Mouse (Mus musculus) mouse embryonic stem cell (cell line): Measurements from ENCODE around the gene Astn2.

ENCODE experiments used
- in situ Hi-C, 2 experiments: fragments of 300-500 bp; cut with MboI; formaldehyde crosslinking; loops; 1 replicate in 1 of 2; 3 replicates in 1 of 2; pipeline ENCODE4 v1.14.3; 2019 to 2020; ENCODE audit warnings: low sequenced_read_pairs in 2 of 2, low pct_unique_long_range_greater_than_20kb in 1 of 2, mixed read lengths in 1 of 2; ENCODE audit not compliant: unreplicated experiment in 1 of 2

Gene Astn2

GRCm38 (mm10) chr4:66033826-66034225 is 370.6 kb downstream of the Astn2 start:
- in situ Hi-C loops, result no loop called here

GRCm38 (mm10) chr4:66031320-66031870 is 373.0 kb downstream of the Astn2 start:
- in situ Hi-C loops, result no loop called here

- in situ Hi-C loops, result no loop called here
Measured at GRCm38 (mm10) chr4:66029901-66030300, 374.5 kb downstream of the Astn2 start.

GRCm38 (mm10) chr4:66027866-66028265 is 376.5 kb downstream of the Astn2 start:
- in situ Hi-C loops, result no loop called here

GRCm38 (mm10) chr4:66025393-66026062 is 378.9 kb downstream of the Astn2 start:
- in situ Hi-C loops, result no loop called here

- in situ Hi-C loops, result no loop called here
Measured at GRCm38 (mm10) chr4:66002936-66003335, 401.5 kb downstream of the Astn2 start.

GRCm38 (mm10) chr4:65983643-65984042 is 420.8 kb downstream of the Astn2 start:
- in situ Hi-C loops, result no loop called here

- in situ Hi-C loops, result no loop called here
Measured at GRCm38 (mm10) chr4:65982882-65983281, 421.5 kb downstream of the Astn2 start.

- in situ Hi-C loops, result no loop called here
Measured at GRCm38 (mm10) chr4:65976251-65976650, 428.2 kb downstream of the Astn2 start.

GRCm38 (mm10) chr4:65972395-65972794 is 432.0 kb downstream of the Astn2 start:
- in situ Hi-C loops, result no loop called here

- in situ Hi-C loops, result no loop called here
Measured at GRCm38 (mm10) chr4:65969318-65969717, 435.1 kb downstream of the Astn2 start.

- in situ Hi-C loops, result no loop called here
Measured at GRCm38 (mm10) chr4:65964604-65965003, 439.8 kb downstream of the Astn2 start.

- in situ Hi-C loops, result no loop called here
Measured at GRCm38 (mm10) chr4:65959188-65959759, 445.1 kb downstream of the Astn2 start.

- in situ Hi-C loops, result no loop called here
Measured at GRCm38 (mm10) chr4:65958369-65959187, 445.8 kb downstream of the Astn2 start.

GRCm38 (mm10) chr4:65951918-65952317 is 452.5 kb downstream of the Astn2 start:
- in situ Hi-C loops, result no loop called here

- in situ Hi-C loops, result no loop called here
Measured at GRCm38 (mm10) chr4:65947141-65947649, 457.2 kb downstream of the Astn2 start.

GRCm38 (mm10) chr4:65946021-65946420 is 458.4 kb downstream of the Astn2 start:
- in situ Hi-C loops, result no loop called here

GRCm38 (mm10) chr4:65930901-65931300 is 473.5 kb downstream of the Astn2 start:
- in situ Hi-C loops, result no loop called here

- in situ Hi-C loops, result no loop called here
Measured at GRCm38 (mm10) chr4:65920294-65920693, 484.1 kb downstream of the Astn2 start.
